Mouse (Mus musculus) neural tube, embryonic 11.5 days (tissue): ENCODE results near the gene Tmem145. TPM values are rescaled to one million over a fixed set of nuclear protein-coding genes. Genes with fewer than 3 reads are reported as not detected.

Experiments
- ATAC-seq: fragments of 200-750 bp; cut with Nextera tagmentation; 2 replicates; pipeline ENCODE4 v1.8.0; 2017; ENCODE audit warnings: moderate number of reproducible peaks, mild to moderate bottlenecking, moderate TSS enrichment, moderate library complexity; ENCODE audit not compliant: insufficient read depth, low FRiP score, low TSS enrichment
- DNase-seq: peaks from one replicate; pipeline ENCODE4 v3.0.0-alpha.2; 2015; ENCODE audit warnings: low spot score
- H3K27ac ChIP-seq: fragments of 300-500 bp; sonication (generic); 2 replicates; pipeline ENCODE4 v1.5.1; 2014; ENCODE audit warnings: low read depth, mild to moderate bottlenecking, low read length
- H3K27me3 ChIP-seq: fragments of 300-500 bp; sonication (generic); 2 replicates; pipeline ENCODE4 v1.6.1; 2014; ENCODE audit warnings: mild to moderate bottlenecking, low read length, mixed read lengths; ENCODE audit not compliant: control insufficient read depth, insufficient read depth
- H3K36me3 ChIP-seq: fragments of 300-500 bp; sonication (generic); 2 replicates; pipeline ENCODE4 v1.6.1; 2014; ENCODE audit warnings: mild to moderate bottlenecking, low read length, moderate library complexity, mixed read lengths; ENCODE audit not compliant: control insufficient read depth, insufficient read depth
- H3K4me1 ChIP-seq: fragments of 300-500 bp; sonication (generic); 2 replicates; pipeline ENCODE4 v1.6.1; 2014; ENCODE audit warnings: low read length, mixed read lengths; ENCODE audit not compliant: control insufficient read depth, insufficient read depth
- H3K4me2 ChIP-seq: fragments of 300-500 bp; sonication (generic); 2 replicates; pipeline ENCODE4 v1.6.1; 2014; ENCODE audit warnings: low read depth, mild to moderate bottlenecking, moderate library complexity
- H3K4me3 ChIP-seq: fragments of 300-500 bp; sonication (generic); 2 replicates; pipeline ENCODE4 v1.5.1; 2014; ENCODE audit warnings: low read depth, low read length
- H3K9ac ChIP-seq: fragments of 300-500 bp; sonication (generic); 2 replicates; pipeline ENCODE4 v1.6.1; 2014; ENCODE audit warnings: mild to moderate bottlenecking, low read length
- H3K9me3 ChIP-seq: fragments of 300-500 bp; sonication (generic); 2 replicates; pipeline ENCODE4 v1.6.1; 2016; ENCODE audit warnings: low read length; ENCODE audit not compliant: control insufficient read depth
- WGBS: fragments of 180-500 bp; shearing (Covaris S2); extraction: QIAGEN DNeasy Blood & Tissue Kit; methylation state at CpG from one replicate; pipeline ENCODE4 v1.1.7; 2014; 5-methylcytosine and 5-hydroxymethylcytosine counted together
- polyA plus RNA-seq: library from polyadenylated mRNA; unstranded; fragments of >200 nt; fragmentation: Nextera tagmentation; extraction: Ambion mirVana; gene quantifications from 2 replicates; pipeline ENCODE4 v1.2.1, GENCODE M21; 2014

Tmem145 gene
- polyA plus RNA-seq, 1 experiment from 2014 or later: 10.2 TPM

DNA sequence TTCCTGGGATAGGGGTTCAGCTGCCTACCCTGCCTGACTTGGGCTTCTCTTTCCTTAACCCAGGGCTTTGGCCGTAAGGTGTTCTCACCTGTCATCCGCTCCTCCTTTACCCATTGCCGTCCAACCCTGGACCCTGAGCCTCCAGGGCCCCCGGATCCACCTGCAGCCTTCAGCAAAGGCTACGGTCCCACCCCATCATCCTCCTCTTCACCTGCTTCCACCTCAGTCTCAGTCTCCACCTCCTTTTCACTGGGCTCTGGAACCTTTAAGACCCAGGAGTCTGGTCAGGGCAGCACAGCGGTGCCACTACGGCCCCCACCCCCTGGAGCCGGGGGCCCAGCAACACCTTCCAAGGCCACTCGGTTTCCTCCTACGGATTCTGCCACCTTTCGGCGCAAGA is 17.9 kb upstream of the Tmem145 start:
- H3K36me3 ChIP-seq: peaks cover 53% of the 10 kb centered on the region
- 95% methylated on average over 12 of the region's 12 CpGs for WGBS
- no peak for DNase-seq

DNA sequence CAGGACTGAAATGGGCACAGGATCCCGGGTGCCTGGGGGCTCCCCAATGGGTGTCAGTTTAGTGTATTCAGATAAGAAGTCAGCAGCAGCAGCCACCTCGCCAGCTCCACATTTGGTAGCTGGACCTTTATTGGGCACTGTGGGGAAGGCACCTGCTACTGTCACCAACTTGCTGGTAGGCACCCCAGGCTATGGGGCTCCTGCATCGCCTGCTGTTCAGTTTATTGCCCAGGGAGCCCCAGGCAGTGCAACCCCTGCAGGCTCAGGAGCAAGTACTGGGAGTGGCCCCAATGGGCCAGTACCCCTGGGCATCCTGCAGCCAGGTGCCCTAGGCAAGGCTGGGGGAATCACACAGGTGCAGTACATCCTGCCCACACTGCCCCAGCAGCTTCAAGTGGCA is 17.2 kb upstream of the Tmem145 start:
- no peak overlapping the region for H3K9ac ChIP-seq
- DNase-seq: no peak
- no peak overlapping the region for H3K4me2 ChIP-seq
- peaks cover 6% of the 10 kb centered on the region for H3K4me1 ChIP-seq
- no peak overlapping the region for H3K27ac ChIP-seq
- H3K36me3 ChIP-seq: peaks cover 57% of the 10 kb centered on the region
- ATAC-seq: no peak
- H3K27me3 ChIP-seq: no peaks in the 10 kb centered on the region
- H3K9me3 ChIP-seq: no peaks in the 10 kb centered on the region
- 85% methylated on average over 3 of the region's 3 CpGs for WGBS
- H3K4me3 ChIP-seq: no peak overlapping the region

More for the DNA sequence above, 17.9 kb upstream of the Tmem145 start:
- ATAC-seq: no peak
- no peak overlapping the region for H3K4me2 ChIP-seq
- no peaks in the 10 kb centered on the region for H3K9me3 ChIP-seq
- H3K27me3 ChIP-seq: no peaks in the 10 kb centered on the region
- no peak overlapping the region for H3K4me3 ChIP-seq
- H3K9ac ChIP-seq: no peak overlapping the region
- peaks cover 14% of the 10 kb centered on the region for H3K4me1 ChIP-seq
- H3K27ac ChIP-seq: no peak overlapping the region

DNA sequence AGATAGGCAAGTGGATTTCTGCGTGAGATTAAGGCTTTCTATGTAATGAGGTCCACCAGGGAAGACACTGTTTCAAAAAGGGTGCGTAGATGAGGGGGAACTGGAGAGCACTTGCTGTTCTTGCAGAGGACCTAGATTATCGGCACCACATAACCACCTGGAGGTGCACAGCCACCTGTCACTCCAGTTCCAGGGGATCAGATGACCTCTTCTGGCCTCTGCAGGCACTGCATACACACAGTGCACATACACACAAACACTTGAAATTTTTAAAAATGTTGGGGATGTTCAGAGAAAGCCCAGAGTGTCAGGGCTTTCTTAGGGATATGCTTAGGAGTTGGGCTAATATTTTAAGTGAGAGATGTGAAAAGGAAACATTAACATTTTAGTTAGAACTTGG is 16.0 kb upstream of the Tmem145 start:
- no peak for DNase-seq
- Histone ChIP-seq H3K9me3 (no peaks in the 10 kb centered on the region), H3K4me2 (no peak overlapping the region), H3K9ac (no peak overlapping the region), H3K27me3 (no peaks in the 10 kb centered on the region), H3K36me3 (peaks cover 59% of the 10 kb centered on the region), H3K27ac (no peak overlapping the region), H3K4me1 (no peaks in the 10 kb centered on the region), H3K4me3 (no peak overlapping the region)
- ATAC-seq: no peak
- 95% methylated on average over 3 of the region's 3 CpGs for WGBS

DNA sequence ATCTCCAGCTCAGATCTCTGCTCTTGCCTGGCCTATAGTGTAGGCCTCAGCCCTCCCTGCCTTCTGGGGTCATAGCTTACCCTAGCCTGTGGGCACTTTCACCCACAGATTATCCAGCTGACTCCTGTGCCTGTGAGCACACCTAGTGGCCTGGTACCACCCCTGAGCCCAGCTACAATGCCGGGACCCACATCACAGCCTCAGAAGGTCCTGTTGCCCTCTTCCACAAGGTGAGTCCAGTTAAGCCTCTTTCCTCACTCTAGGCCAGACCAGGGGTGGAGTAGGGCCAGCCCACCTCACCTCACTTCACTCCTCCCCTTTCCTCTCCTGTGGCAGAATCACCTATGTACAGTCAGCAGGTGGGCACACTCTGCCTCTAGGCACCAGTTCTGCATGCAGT is 15.4 kb upstream of the Tmem145 start:
- ATAC-seq: no peak
- 95% methylated on average over 1 of the region's 1 CpGs for WGBS

DNA sequence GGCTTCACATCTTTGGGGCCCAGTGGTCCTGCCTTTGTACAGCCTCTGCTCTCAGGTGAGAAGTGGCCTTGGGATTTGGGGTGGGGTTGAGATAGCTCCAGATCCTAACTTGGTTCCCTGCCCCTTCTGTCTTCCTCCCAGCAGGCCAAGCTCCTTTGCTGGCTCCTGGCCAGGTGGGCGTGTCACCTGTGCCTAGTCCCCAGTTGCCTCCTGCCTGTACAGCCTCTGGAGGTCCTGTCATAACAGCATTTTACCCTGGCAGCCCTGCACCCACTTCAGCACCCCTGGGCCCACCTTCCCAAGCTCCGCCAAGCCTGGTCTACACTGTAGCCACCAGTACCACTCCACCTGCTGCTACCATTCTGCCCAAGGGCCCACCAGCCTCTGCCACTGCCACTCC is 15.0 kb upstream of the Tmem145 start:
- Histone ChIP-seq H3K9ac (no peak overlapping the region), H3K27ac (no peak overlapping the region), H3K4me2 (no peak overlapping the region), H3K9me3 (no peaks in the 10 kb centered on the region), H3K4me3 (no peak overlapping the region), H3K36me3 (peaks cover 54% of the 10 kb centered on the region), H3K4me1 (no peaks in the 10 kb centered on the region), H3K27me3 (no peaks in the 10 kb centered on the region)
- no peak for ATAC-seq
- WGBS: 82% methylated on average over 2 of the region's 2 CpGs
- DNase-seq: no peak

More for the DNA sequence above, 15.4 kb upstream of the Tmem145 start:
- Histone ChIP-seq H3K9ac (no peak overlapping the region), H3K27ac (no peak overlapping the region), H3K9me3 (no peaks in the 10 kb centered on the region), H3K4me2 (no peak overlapping the region), H3K36me3 (peaks cover 56% of the 10 kb centered on the region), H3K4me1 (no peaks in the 10 kb centered on the region), H3K27me3 (no peaks in the 10 kb centered on the region), H3K4me3 (no peak overlapping the region)
- DNase-seq: no peak

DNA sequence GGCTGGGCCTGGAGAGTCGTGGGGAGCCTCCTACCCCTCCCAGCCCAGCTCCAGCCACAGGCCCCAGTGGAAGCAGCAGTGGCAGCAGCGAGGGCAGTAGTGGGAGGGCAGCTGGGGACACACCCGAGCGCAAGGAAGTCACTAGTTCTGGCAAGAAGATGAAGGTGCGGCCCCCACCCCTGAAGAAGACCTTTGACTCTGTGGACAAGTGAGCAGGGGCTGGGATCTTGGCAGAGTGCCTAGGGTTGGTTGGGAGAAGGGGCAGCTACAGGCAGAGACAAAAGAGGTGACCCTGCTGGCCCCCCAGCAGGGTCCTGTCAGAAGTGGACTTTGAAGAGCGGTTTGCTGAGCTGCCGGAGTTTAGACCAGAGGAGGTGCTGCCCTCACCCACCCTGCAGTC is 13.8 kb upstream of the Tmem145 start:
- WGBS: 76% methylated on average over 7 of the region's 7 CpGs
- no peak overlapping the region for H3K4me2 ChIP-seq
- no peak overlapping the region for H3K9ac ChIP-seq
- H3K27ac ChIP-seq: no peak overlapping the region
- no peaks in the 10 kb centered on the region for H3K4me1 ChIP-seq
- ATAC-seq (no peak), DNase-seq (no peak)
- no peaks in the 10 kb centered on the region for H3K9me3 ChIP-seq
- no peak overlapping the region for H3K4me3 ChIP-seq
- H3K36me3 ChIP-seq: peaks cover 53% of the 10 kb centered on the region
- H3K27me3 ChIP-seq: no peaks in the 10 kb centered on the region

DNA sequence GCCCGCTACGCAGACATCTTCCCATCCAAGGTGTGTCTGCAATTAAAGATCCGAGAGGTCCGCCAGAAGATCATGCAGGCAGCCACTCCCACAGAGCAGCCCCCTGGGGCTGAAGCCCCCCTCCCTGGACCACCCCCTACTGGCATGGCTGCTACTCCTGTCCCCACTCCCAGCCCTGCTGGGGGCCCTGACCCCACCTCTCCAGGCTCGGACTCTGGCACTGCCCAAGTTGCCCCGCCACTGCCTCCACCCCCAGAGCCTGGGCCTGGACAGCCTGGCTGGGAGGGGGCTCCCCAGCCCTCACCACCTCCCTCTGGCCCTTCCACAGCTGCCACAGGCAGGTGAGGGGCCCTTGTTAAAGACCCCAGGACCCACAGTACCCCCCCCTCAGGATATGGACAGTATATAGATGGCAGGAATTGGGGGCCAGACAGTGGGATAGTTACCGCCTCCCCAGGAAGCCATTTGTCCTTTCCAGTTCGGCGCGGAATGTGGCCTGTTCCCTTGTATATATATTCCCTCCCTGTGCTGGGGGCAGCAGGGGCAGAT is 12.6 kb upstream of the Tmem145 start:
- H3K4me1 ChIP-seq: peaks cover 3% of the 10 kb centered on the region; the same call in 1 of the 2 replicates
- WGBS: 85% methylated on average over 10 of the region's 10 CpGs
- no peaks in the 10 kb centered on the region for H3K9me3 ChIP-seq
- no peak overlapping the region for H3K9ac ChIP-seq
- H3K27me3 ChIP-seq: no peaks in the 10 kb centered on the region
- H3K4me3 ChIP-seq: no peak overlapping the region
- no peak overlapping the region for H3K27ac ChIP-seq
- ATAC-seq (no peak), DNase-seq (no peak)
- H3K4me2 ChIP-seq: no peak overlapping the region
- peaks cover 44% of the 10 kb centered on the region for H3K36me3 ChIP-seq

DNA sequence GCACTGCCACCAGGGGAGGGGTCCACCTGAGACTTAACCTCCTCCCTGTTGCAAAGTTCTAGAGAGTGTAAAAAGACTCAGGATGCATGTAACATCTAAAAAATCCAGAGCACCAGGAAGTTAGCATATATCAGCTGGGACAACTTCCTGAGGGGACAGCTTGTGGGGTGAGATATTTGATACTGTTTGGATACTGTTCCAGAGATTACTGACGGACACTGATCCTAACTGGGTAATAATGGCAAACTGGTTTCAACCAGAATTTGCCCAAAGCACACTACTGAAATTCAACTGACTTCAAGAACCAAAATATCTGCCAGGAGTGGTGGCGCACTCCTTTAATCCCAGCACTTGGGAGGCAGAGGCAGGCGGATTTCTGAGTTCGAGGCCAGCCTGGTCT is 11.4 kb upstream of the Tmem145 start:
- no peak overlapping the region for H3K4me3 ChIP-seq
- WGBS: 92% methylated on average over 4 of the region's 4 CpGs

DNA sequence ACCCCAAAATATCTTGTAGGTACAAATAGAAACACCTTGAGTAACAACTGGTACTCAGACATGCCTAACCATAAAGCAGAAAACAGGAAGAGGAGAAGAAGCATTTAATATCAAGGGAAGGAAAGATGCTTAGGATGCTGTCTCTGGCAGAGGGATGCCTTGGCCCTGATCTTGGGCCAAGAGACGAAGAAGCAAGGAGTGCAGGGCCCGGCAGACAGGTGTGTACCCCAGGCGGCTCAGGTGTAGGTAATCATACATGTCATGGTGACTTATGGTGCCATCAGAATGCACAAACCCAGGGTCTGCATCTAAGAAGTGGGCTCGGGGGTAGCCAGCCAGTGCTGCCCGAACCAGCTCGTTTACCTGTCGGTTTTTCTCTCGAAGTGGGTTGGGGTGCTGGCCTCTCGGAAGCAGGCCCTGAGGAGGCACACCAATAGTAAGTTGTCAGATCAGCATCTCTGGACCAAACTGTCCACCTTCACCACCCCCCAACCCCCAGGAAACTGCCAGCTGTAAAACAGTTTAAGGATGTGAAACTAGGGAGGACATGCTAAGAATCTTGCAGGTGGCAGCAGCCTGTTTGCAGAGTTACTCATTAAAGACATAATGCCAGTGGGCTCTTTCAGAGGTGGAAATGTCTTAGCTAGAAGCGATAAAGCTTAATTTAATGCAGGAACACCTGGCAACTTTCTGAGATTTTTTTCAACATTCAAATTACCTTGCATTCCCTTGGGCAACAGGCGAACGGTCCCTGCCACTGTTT is 10.8 kb upstream of the Tmem145 start:
- Histone ChIP-seq H3K36me3 (peaks cover 26% of the 10 kb centered on the region), H3K4me3 (no peak overlapping the region), H3K9ac (no peak overlapping the region), H3K4me1 (peaks cover 4% of the 10 kb centered on the region; the same call in 1 of the 2 replicates), H3K9me3 (no peaks in the 10 kb centered on the region), H3K4me2 (no peak overlapping the region), H3K27ac (no peak overlapping the region), H3K27me3 (no peaks in the 10 kb centered on the region)
- ATAC-seq (no peak), DNase-seq (no peak)
- WGBS: 91% methylated on average over 12 of the region's 12 CpGs

More for the DNA sequence above, 11.4 kb upstream of the Tmem145 start:
- Histone ChIP-seq H3K36me3 (peaks cover 31% of the 10 kb centered on the region), H3K4me2 (no peak overlapping the region), H3K4me1 (peaks cover 4% of the 10 kb centered on the region; the same call in 1 of the 2 replicates), H3K27ac (no peak overlapping the region), H3K27me3 (no peaks in the 10 kb centered on the region), H3K9me3 (no peaks in the 10 kb centered on the region), H3K9ac (no peak overlapping the region)
- no peak for ATAC-seq
- DNase-seq: no peak
